8 mouse cellular contexts compared by ENCODE assay signal in genomic region chr11:119127147-119127546, GRCm38 (mm10). TPM values are rescaled to one million over a fixed set of nuclear protein-coding genes. Genes with fewer than 3 reads are reported as not detected.
DNase-seq lines count a peak whose midpoint lies in the region; ATAC-seq and TF ChIP-seq lines count a peak whose summit lies in the region.

No protein-coding gene starts in this region.

- H3K27me3 ChIP-seq in neural tube, embryonic 11.5 days (ENCODE audit: control insufficient read depth, insufficient read depth, low read length) = peaks cover 9% of the 10 kb centered on the region
- no peaks in the 10 kb centered on the region for H3K27me3 ChIP-seq in forebrain, embryonic 14.5 days (replicated peaks; ENCODE audit: control insufficient read depth, insufficient read depth, low read length)
- peaks cover 9% of the 10 kb centered on the region; the same call in 1 of the 2 replicates for H3K27me3 ChIP-seq in limb, embryonic 11.5 days (ENCODE audit: control insufficient read depth, insufficient read depth, low read length)
- H3K27me3 ChIP-seq in small intestine, adult 2 months (ENCODE audit: control insufficient read depth, insufficient read depth, low read length) = no peaks in the 10 kb centered on the region

- peak overlapping the region; percentile 11; the same call in 1 of the 2 replicates for H3K27ac ChIP-seq in neural tube, embryonic 11.5 days (ENCODE audit: low read depth, low read length)
- H3K27ac ChIP-seq in forebrain, embryonic 14.5 days (ENCODE audit: low read depth, low read length) = peak overlapping the region; percentile 44; the same call in 1 of the 2 replicates
- no peak overlapping the region; the same call in 1 of the 2 replicates for H3K27ac ChIP-seq in limb, embryonic 11.5 days (replicated peaks; ENCODE audit: low read depth, low read length)
- peak overlapping the region; percentile 61; the same call in 1 of the 2 replicates for H3K27ac ChIP-seq in small intestine, adult 2 months (ENCODE audit: insufficient read depth, low read depth, low read length)

- no peak for DNase-seq in neural tube, embryonic 11.5 days (ENCODE audit: low spot score)
- no peak for DNase-seq in neural tube, embryonic 10.5 days (ENCODE audit: extremely low spot score, low spot score)
- peak; percentile 75 for DNase-seq in forebrain, embryonic 14.5 days (ENCODE audit: low spot score)
- DNase-seq in limb, embryonic 11.5 days (ENCODE audit: low spot score) = peak; percentile 47
- DNase-seq in B cell, adult 2 months = no peak
- DNase-seq in natural killer cell, adult 2 months (ENCODE audit: low spot score in 2 of 2) = no peak
- no peak for DNase-seq in right cerebral cortex, postnatal 25 days

- no peaks in the 10 kb centered on the region for H3K36me3 ChIP-seq in neural tube, embryonic 11.5 days (ENCODE audit: control insufficient read depth, insufficient read depth, low read length)
- H3K36me3 ChIP-seq in forebrain, embryonic 14.5 days (ENCODE audit: control insufficient read depth, insufficient read depth, low read length) = no peaks in the 10 kb centered on the region
- no peaks in the 10 kb centered on the region for H3K36me3 ChIP-seq in limb, embryonic 11.5 days (ENCODE audit: control insufficient read depth, insufficient read depth, low read length)
- no peaks in the 10 kb centered on the region for H3K36me3 ChIP-seq in small intestine, adult 2 months (ENCODE audit: control insufficient read depth, insufficient read depth, low read length)

- WGBS in neural tube, embryonic 11.5 days = 28% methylated on average over 12 of the region's 12 CpGs
- 18% methylated on average over 12 of the region's 12 CpGs for WGBS in forebrain, embryonic 14.5 days
- 26% methylated on average over 12 of the region's 12 CpGs for WGBS in limb, embryonic 11.5 days
- WGBS in small intestine, adult 2 months = 39% methylated on average over 12 of the region's 12 CpGs

- no peak for TF ChIP-seq POLR2A in small intestine, adult 2 months (IDR thresholded peaks at IDR 0.05; ENCODE audit: low read depth, low read length)

- ATAC-seq in neural tube, embryonic 11.5 days (ENCODE audit: insufficient read depth, low FRiP score, low TSS enrichment) = no peak
- ATAC-seq in forebrain, embryonic 14.5 days = peak; percentile 60
- no peak for ATAC-seq in limb, embryonic 11.5 days (ENCODE audit: insufficient number of reproducible peaks, low FRiP score, low TSS enrichment, low read depth)

- H3K4me2 ChIP-seq in neural tube, embryonic 11.5 days (ENCODE audit: low read depth) = no peak overlapping the region
- peak overlapping the region; percentile 17; the same call in 1 of the 2 replicates for H3K4me2 ChIP-seq in forebrain, embryonic 14.5 days (ENCODE audit: low read length)
- H3K4me2 ChIP-seq in limb, embryonic 11.5 days (ENCODE audit: low read depth, severe bottlenecking) = no peak overlapping the region

- H3K4me1 ChIP-seq in neural tube, embryonic 11.5 days (ENCODE audit: control insufficient read depth, insufficient read depth, low read length) = peaks cover 36% of the 10 kb centered on the region
- H3K4me1 ChIP-seq in forebrain, embryonic 14.5 days (ENCODE audit: control insufficient read depth, insufficient read depth, low read length) = peaks cover 29% of the 10 kb centered on the region
- peaks cover 49% of the 10 kb centered on the region for H3K4me1 ChIP-seq in limb, embryonic 11.5 days (ENCODE audit: control insufficient read depth, insufficient read depth, low read length)
- H3K4me1 ChIP-seq in small intestine, adult 2 months (ENCODE audit: control insufficient read depth, insufficient read depth, insufficient read length, low read length) = peaks cover 37% of the 10 kb centered on the region

- no peak overlapping the region for H3K4me3 ChIP-seq in neural tube, embryonic 11.5 days (ENCODE audit: low read depth, low read length)
- H3K4me3 ChIP-seq in forebrain, embryonic 14.5 days (ENCODE audit: low read depth, low read length) = no peak overlapping the region
- H3K4me3 ChIP-seq in limb, embryonic 11.5 days (ENCODE audit: low read depth, low read length) = no peak overlapping the region
- no peak overlapping the region for H3K4me3 ChIP-seq in small intestine, adult 2 months (ENCODE audit: low read depth, low read length)

- H3K9ac ChIP-seq in neural tube, embryonic 11.5 days (ENCODE audit: low read length) = no peak overlapping the region
- peak overlapping the region; percentile 25; the same call in 1 of the 2 replicates for H3K9ac ChIP-seq in forebrain, embryonic 14.5 days (ENCODE audit: low read length)
- H3K9ac ChIP-seq in limb, embryonic 11.5 days (ENCODE audit: low read length) = no peak overlapping the region

- TF ChIP-seq CTCF in small intestine, adult 2 months (IDR thresholded peaks at IDR 0.05; ENCODE audit: extremely low read depth, insufficient read length, insufficient replicate concordance, low read depth, low read length) = no peak

- no peaks in the 10 kb centered on the region for H3K9me3 ChIP-seq in neural tube, embryonic 11.5 days (ENCODE audit: control insufficient read depth, low read length)
- H3K9me3 ChIP-seq in forebrain, embryonic 14.5 days (replicated peaks; ENCODE audit: control insufficient read depth, low read length) = no peaks in the 10 kb centered on the region
- no peaks in the 10 kb centered on the region for H3K9me3 ChIP-seq in limb, embryonic 11.5 days (ENCODE audit: control insufficient read depth, low read length)

RNA-seq across cellular contexts. Expression of gene Cbx4, which starts 41.1 kb away (rescaled TPM):
- polyA plus RNA-seq in neural tube, embryonic 11.5 days (2014; fragmentation: Nextera tagmentation; extraction: Ambion mirVana) = 6.0 and 6.1 TPM in 2 replicates
- 9.3 and 14.5 TPM in 2 replicates for polyA plus RNA-seq in forebrain, embryonic 14.5 days (2014; fragmentation: Nextera tagmentation; extraction: Ambion mirVana)
- 5.4 and 5.8 TPM in 2 replicates for polyA plus RNA-seq in limb, embryonic 11.5 days (2014; fragmentation: Nextera tagmentation; extraction: Ambion mirVana)
- 4.2 and 7.6 TPM in 2 replicates for polyA plus RNA-seq in small intestine, adult 2 months (2012; rRNA removed)

Comparison
In these comparisons a context has a peak if more than half of its experiments do, and no peak if none do; other contexts are left out.
1. DNase-seq: peak in forebrain, embryonic 14.5 days (single experiment) and limb, embryonic 11.5 days (single experiment); none in neural tube, embryonic 11.5 days (single experiment), neural tube, embryonic 10.5 days (single experiment), B cell, adult 2 months (0 of 2), natural killer cell, adult 2 months (0 of 2) and right cerebral cortex, postnatal 25 days (single experiment).